Mouse (Mus musculus): ENCODE data around the gene Smim14.
"Not testable (repeated sequence)": the region's sequence is repeated elsewhere in the genome, so short reads cannot be mapped to it uniquely, and the experiment has no call there.

The Smim14 gene

GRCm38 (mm10) chr5:65521803-65522202, 15.2 kb downstream of the Smim14 start:
- DNase-seq: no peak

- no peak for DNase-seq
Observed at GRCm38 (mm10) chr5:65514635-65515278, 22.2 kb downstream of the Smim14 start.

GRCm38 (mm10) chr5:65513506-65513905, 23.5 kb downstream of the Smim14 start:
- DNase-seq: no peak

- DNase-seq: no peak
Observed at GRCm38 (mm10) chr5:65508395-65508794, 28.6 kb downstream of the Smim14 start.

- DNase-seq: no peak
Observed at GRCm38 (mm10) chr5:65505786-65506185, 31.2 kb downstream of the Smim14 start.

GRCm38 (mm10) chr5:65501407-65501806, 35.6 kb downstream of the Smim14 start:
- DNase-seq: no peak

GRCm38 (mm10) chr5:65500231-65500630, 36.8 kb downstream of the Smim14 start:
- DNase-seq: no peak

- DNase-seq: peak; percentile 96
Observed at GRCm38 (mm10) chr5:65492716-65493531, 44.1 kb downstream of the Smim14 start, which contains the start of gene Gm43552. TSS of gene Gm43552 (minus strand) at chr5:65492833.

- DNase-seq: peak; percentile 37 to 51
Observed at GRCm38 (mm10) chr5:65491767-65492715, 44.9 kb downstream of the Smim14 start.

- DNase-seq: peak in 1 of 2 experiments; percentile 19
Observed at GRCm38 (mm10) chr5:65489830-65490229, 47.2 kb downstream of the Smim14 start.

GRCm38 (mm10) chr5:65488725-65489124, 48.3 kb downstream of the Smim14 start:
- DNase-seq: no peak

- no peak for DNase-seq
Observed at GRCm38 (mm10) chr5:65487381-65487780, 49.6 kb downstream of the Smim14 start.

- DNase-seq: no peak
Observed at GRCm38 (mm10) chr5:65486514-65486913, 50.5 kb downstream of the Smim14 start.

- DNase-seq: no peak
Observed at GRCm38 (mm10) chr5:65482996-65483395, 54.0 kb downstream of the Smim14 start.

GRCm38 (mm10) chr5:65480511-65480910, 56.5 kb downstream of the Smim14 start:
- no peak for DNase-seq

GRCm38 (mm10) chr5:65479681-65480445, 57.1 kb downstream of the Smim14 start:
- no peak for DNase-seq

- no peak for DNase-seq
Observed at GRCm38 (mm10) chr5:65478224-65478623, 58.8 kb downstream of the Smim14 start.

- not testable (repeated sequence) for DNase-seq
Observed at GRCm38 (mm10) chr5:65476739-65477138, 60.2 kb downstream of the Smim14 start.

- peak in 1 of 2 experiments; percentile 8 for DNase-seq
Observed at GRCm38 (mm10) chr5:65475806-65476205, 61.2 kb downstream of the Smim14 start.

- no peak for DNase-seq
Observed at GRCm38 (mm10) chr5:65469766-65470165, 67.2 kb downstream of the Smim14 start.

GRCm38 (mm10) chr5:65466911-65467310, 70.1 kb downstream of the Smim14 start:
- DNase-seq: no peak

GRCm38 (mm10) chr5:65460361-65460760, 76.6 kb downstream of the Smim14 start:
- DNase-seq: no peak
